Mouse (Mus musculus): ENCODE measurements at regions not wholly inside any gene's neighbourhood (a gene's known extent, or its start where the extent isn't known, plus 50 kb on each side); places are given as distances from the start of the nearest gene placed in this dataset.

GRCm38 (mm10) chr8:93592302-93592651 lies 56.6 kb upstream of the Ces5a start:
- no peak for TF ChIP-seq CTCF (IDR thresholded peaks at IDR 0.05; ENCODE audit: extremely low read depth, insufficient read depth, low read length)
- no peak for TF ChIP-seq POLR2A (IDR thresholded peaks at IDR 0.05; ENCODE audit: extremely low read depth, insufficient read depth, low read length)
